Mouse (Mus musculus) kidney, adult 2 months (tissue): ENCODE measurements at regions not wholly inside any gene's neighbourhood (a gene's known extent, or its start where the extent isn't known, plus 50 kb on each side); places are given as distances from the start of the nearest gene placed in this dataset.

Source experiments
- CTCF ChIP-seq: fragments of 200-500 bp; conservative IDR thresholded peaks from 2 replicates; pipeline ENCODE4 v1.5.1; 2011; ENCODE audit warnings: low read depth, mild to moderate bottlenecking, control low read depth, low read length, moderate library complexity, mixed read lengths; ENCODE audit not compliant: insufficient read depth, insufficient read length
- POLR2A ChIP-seq: fragments of 200-500 bp; IDR thresholded peaks from one replicate; pipeline ENCODE4 v1.6.1; 2011; ENCODE audit warnings: low read depth, low read length, control low read depth

- no peak for TF ChIP-seq POLR2A
- no peak for TF ChIP-seq CTCF
Observed at GRCm38 (mm10) chr2:7710476-7710875, 201.1 kb upstream of the Celf2 start.
